Mouse (Mus musculus) heart, embryonic 16.5 days (tissue): Measurements from ENCODE around the gene Ccdc194. TPM values are rescaled to one million over a fixed set of nuclear protein-coding genes. Genes with fewer than 3 reads are reported as not detected.

Source experiments
- ATAC-seq: fragments of 200-750 bp; cut with Nextera tagmentation; replicated peaks from 2 replicates; pipeline ENCODE4 v1.8.0; 2017; ENCODE audit warnings: moderate number of reproducible peaks; ENCODE audit not compliant: insufficient read depth, low FRiP score; ENCODE audit errors: extremely low read depth
- H3K27ac ChIP-seq: fragments of 300-500 bp; sonication (generic); 2 replicates; pipeline ENCODE4 v1.5.1; 2014; ENCODE audit warnings: mild to moderate bottlenecking, low read length, control low read depth, moderate library complexity
- H3K27me3 ChIP-seq: fragments of 300-500 bp; sonication (generic); 2 replicates; pipeline ENCODE4 v1.6.1; 2014; ENCODE audit warnings: low read length, mixed read lengths; ENCODE audit not compliant: control insufficient read depth, insufficient read depth
- H3K36me3 ChIP-seq: fragments of 300-500 bp; sonication (generic); 2 replicates; pipeline ENCODE4 v1.6.1; 2014; ENCODE audit not compliant: control insufficient read depth, insufficient read depth
- H3K4me1 ChIP-seq: fragments of 300-500 bp; sonication (generic); 2 replicates; pipeline ENCODE4 v1.6.1; 2014; ENCODE audit warnings: low read length, mixed read lengths; ENCODE audit not compliant: control insufficient read depth, insufficient read depth
- H3K4me2 ChIP-seq: fragments of 300-500 bp; sonication (generic); 2 replicates; pipeline ENCODE4 v1.6.1; 2014; ENCODE audit warnings: low read depth, mild to moderate bottlenecking, control low read depth, low read length
- H3K4me3 ChIP-seq: fragments of 300-500 bp; sonication (generic); 2 replicates; pipeline ENCODE4 v1.5.1; 2014; ENCODE audit warnings: mild to moderate bottlenecking, control low read depth, low read length
- H3K9ac ChIP-seq: fragments of 300-500 bp; sonication (generic); 2 replicates; pipeline ENCODE4 v1.6.1; 2014; ENCODE audit warnings: low read length, control low read depth
- H3K9me3 ChIP-seq: fragments of 300-500 bp; sonication (generic); replicated peaks from 2 replicates; pipeline ENCODE4 v1.6.1; 2016; ENCODE audit warnings: low read length; ENCODE audit not compliant: control insufficient read depth
- WGBS: fragments of 180-500 bp; shearing (Covaris S2); extraction: QIAGEN DNeasy Blood & Tissue Kit; methylation state at CpG from one replicate; pipeline ENCODE4 v1.1.7; 2014; 5-methylcytosine and 5-hydroxymethylcytosine counted together
- polyA plus RNA-seq: library from polyadenylated mRNA; unstranded; fragments of >200 nt; fragmentation: Nextera tagmentation; extraction: Ambion mirVana; gene quantifications from 2 replicates; pipeline ENCODE4 v1.2.1, GENCODE M21; 2015

The Ccdc194 gene
- 0.29 and 0.54 TPM in 2 replicates for polyA plus RNA-seq

- H3K36me3 ChIP-seq = no peaks in the 10 kb centered on the region
- H3K27ac ChIP-seq = peak within 1 kb of the TSS; percentile 94
- peak within 1 kb of the TSS; percentile 49 for H3K4me2 ChIP-seq
- peaks cover 3% of the 10 kb centered on the region for H3K27me3 ChIP-seq
- no peaks in the 10 kb centered on the region for H3K9me3 ChIP-seq
- H3K4me1 ChIP-seq = peaks cover 27% of the 10 kb centered on the region
- ATAC-seq = no peak
- peak within 1 kb of the TSS; percentile 60 for H3K9ac ChIP-seq
- WGBS = 18% methylated on average over 46 of the region's 46 CpGs
- peak within 1 kb of the TSS; percentile 26 for H3K4me3 ChIP-seq
Observed at GRCm38 (mm10) chr8:71525226-71526050, at the start of gene Ccdc194. Gene Ccdc194 (minus strand): TSS chr8:71525711.

DNA sequence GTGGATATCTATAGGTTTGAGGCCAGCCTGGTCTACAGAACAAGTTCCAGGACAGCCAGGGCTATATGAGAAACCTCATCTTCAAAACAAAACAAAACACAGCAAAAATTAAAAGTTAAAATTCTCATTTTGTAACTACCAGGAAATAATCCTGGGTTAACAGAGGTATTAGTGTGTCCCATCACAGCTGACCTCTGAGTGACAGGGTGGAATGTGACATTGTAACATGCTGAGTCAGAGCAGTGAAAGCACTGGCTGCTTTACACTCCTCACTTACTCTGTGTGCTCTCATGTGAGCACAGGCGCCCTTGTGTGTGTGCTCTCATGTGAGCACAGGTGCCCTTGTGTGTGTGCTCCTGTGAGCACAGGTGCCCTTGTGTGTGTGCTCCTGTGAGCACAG is 49.5 kb upstream of the Ccdc194 start:
- H3K36me3 ChIP-seq = no peaks in the 10 kb centered on the region
- no peak for ATAC-seq
- no peak overlapping the region for H3K9ac ChIP-seq
- WGBS = 35% methylated on average over 1 of the region's 1 CpGs
- H3K4me2 ChIP-seq = no peak overlapping the region
- H3K4me1 ChIP-seq = peaks cover 24% of the 10 kb centered on the region
- H3K9me3 ChIP-seq = no peaks in the 10 kb centered on the region
- no peaks in the 10 kb centered on the region for H3K27me3 ChIP-seq
- no peak overlapping the region for H3K4me3 ChIP-seq
- no peak overlapping the region for H3K27ac ChIP-seq

DNA sequence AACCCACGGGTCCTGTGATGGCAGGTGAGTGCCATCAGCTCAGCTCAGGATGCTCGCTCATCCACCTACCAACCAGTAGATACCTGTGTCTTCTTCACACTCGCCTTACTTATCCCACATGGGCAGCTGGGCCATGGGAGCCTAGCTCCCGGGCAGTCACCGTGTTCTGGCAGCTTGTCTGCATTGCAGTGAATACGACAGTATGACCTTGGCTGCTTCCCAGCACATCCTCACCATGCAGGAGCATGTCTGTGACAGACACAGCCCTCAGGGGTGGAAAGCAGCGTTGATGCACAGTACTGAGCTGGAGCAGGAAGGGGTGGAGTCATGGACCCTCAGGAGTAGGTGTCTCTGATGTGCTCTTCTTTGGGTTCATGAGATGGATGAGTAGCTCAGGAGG is 48.9 kb upstream of the Ccdc194 start:
- 57% methylated on average over 7 of the region's 7 CpGs for WGBS

DNA sequence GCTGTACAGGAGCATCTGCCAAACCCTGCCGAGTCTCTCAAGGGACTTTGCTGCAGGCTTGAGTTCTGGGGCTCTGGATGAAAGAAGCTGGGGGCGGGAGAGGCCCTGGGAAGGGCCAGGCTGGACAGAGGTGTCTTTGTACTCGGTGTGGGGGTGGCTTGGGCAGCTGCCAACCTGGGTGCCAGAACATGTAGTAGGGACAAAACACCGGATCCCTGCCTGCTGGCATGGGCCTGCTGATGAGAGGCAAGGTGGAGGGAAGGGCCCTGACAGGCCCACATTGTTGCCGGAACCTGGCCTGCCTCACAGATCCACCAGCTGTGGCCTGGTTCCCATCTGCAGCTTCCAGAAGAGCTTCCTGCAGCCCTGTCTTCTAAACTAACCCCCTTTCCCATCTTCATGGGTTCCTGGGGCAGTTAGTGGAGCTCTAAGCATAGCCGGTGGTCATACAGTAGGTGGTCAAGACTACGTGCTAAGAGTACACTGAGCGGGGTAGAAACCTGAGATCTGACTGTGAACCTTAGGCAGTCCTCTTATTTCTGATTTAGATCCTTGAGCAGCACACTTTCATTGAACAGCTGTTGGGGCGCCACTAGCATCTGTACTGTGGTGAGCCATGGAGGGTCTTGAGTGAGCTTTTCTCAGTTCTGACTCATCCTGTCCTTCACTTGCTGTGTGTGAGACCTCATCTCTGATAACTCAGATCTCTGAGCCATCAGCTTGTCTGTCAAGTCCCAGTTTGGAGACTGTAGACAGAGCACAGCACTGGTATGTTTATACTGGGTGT is 47.5 kb upstream of the Ccdc194 start:
- Histone ChIP-seq H3K27me3 (no peaks in the 10 kb centered on the region), H3K9me3 (no peaks in the 10 kb centered on the region), H3K4me3 (no peak overlapping the region), H3K36me3 (no peaks in the 10 kb centered on the region), H3K9ac (peak overlapping the region; percentile 30; the same call in 1 of the 2 replicates), H3K4me1 (peaks cover 38% of the 10 kb centered on the region), H3K4me2 (0 out of 2 replicates have a peak overlapping the region, but pooled peaks have one; percentile 10), H3K27ac (0 out of 2 replicates have a peak overlapping the region, but pooled peaks have one; percentile 7)
- ATAC-seq = no peak
- 64% methylated on average over 9 of the region's 9 CpGs for WGBS

More for the DNA sequence above, 48.9 kb upstream of the Ccdc194 start:
- peaks cover 25% of the 10 kb centered on the region for H3K4me1 ChIP-seq
- H3K9ac ChIP-seq = no peak overlapping the region
- H3K27me3 ChIP-seq = no peaks in the 10 kb centered on the region
- H3K4me3 ChIP-seq = no peak overlapping the region
- H3K4me2 ChIP-seq = no peak overlapping the region
- no peaks in the 10 kb centered on the region for H3K36me3 ChIP-seq
- H3K9me3 ChIP-seq = no peaks in the 10 kb centered on the region
- ATAC-seq = no peak
- H3K27ac ChIP-seq = no peak overlapping the region

- 84% methylated on average over 2 of the region's 2 CpGs for WGBS
- H3K36me3 ChIP-seq = no peaks in the 10 kb centered on the region
Observed at GRCm38 (mm10) chr8:71572077-71572476, 46.6 kb upstream of the Ccdc194 start.

GRCm38 (mm10) chr8:71570291-71570954 is 44.9 kb upstream of the Ccdc194 start:
- Histone ChIP-seq H3K4me1 (peaks cover 38% of the 10 kb centered on the region), H3K9ac (peak overlapping the region; percentile 73), H3K27ac (peak overlapping the region; percentile 64), H3K36me3 (no peaks in the 10 kb centered on the region), H3K9me3 (no peaks in the 10 kb centered on the region), H3K27me3 (no peaks in the 10 kb centered on the region), H3K4me3 (peak overlapping the region; percentile 62), H3K4me2 (peak overlapping the region; percentile 96)
- peak; percentile 73 for ATAC-seq
- WGBS = under 1% methylated on average over 41 of the region's 41 CpGs

More at GRCm38 (mm10) chr8:71572077-71572476, 46.6 kb upstream of the Ccdc194 start:
- Histone ChIP-seq H3K9me3 (no peaks in the 10 kb centered on the region), H3K4me3 (no peak overlapping the region), H3K27me3 (no peaks in the 10 kb centered on the region), H3K9ac (no peak overlapping the region), H3K4me2 (no peak overlapping the region), H3K27ac (no peak overlapping the region), H3K4me1 (peaks cover 38% of the 10 kb centered on the region)
- ATAC-seq = no peak

DNA sequence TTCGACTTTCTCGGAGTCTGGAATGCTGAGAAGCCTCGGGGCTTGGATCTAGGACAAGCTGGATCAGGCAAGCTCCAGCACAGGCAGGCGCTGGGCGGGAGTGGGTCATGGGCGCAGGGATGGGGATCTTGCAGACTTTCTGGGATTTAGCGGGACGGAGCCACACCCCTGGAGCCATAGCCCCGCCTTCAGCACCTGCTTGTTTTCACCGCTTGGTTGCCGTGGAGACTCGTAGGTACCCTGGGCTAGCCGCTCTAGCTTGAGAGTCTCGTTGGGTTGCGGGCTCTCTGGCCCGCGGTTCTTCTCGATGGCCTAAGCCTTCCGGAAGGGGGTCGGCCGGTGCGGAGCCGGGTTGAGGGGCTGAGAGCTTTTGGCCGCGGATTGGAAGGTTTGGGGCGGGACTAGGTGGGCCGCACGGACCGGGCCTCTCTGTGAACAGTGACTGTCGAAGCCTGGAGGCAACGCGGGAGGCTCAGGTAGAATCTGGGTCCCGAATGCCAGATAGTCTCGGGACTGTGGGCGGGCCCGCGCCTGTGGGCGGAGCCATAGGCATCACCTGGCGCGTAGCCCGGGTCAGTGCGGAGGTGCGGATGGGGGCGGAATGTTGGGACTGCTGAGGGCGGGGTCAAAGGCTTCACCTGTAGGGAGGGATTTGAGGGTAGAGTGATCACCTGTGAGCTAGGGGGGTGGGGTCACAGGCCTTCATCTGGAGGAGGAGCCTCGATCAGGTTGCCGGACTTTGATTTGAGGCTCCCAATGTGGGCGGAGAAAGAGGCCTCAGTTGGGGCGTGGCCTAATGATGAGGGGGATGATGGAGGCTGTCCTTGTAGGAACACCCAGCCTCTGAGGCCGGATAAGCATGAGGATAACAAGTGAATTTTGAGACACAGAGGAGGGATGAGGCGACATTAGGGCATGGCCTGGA is 44.1 kb upstream of the Ccdc194 start:
- Histone ChIP-seq H3K27ac (peak overlapping the region; percentile 81), H3K9me3 (no peaks in the 10 kb centered on the region), H3K4me1 (peaks cover 37% of the 10 kb centered on the region), H3K4me2 (peak overlapping the region; percentile 96), H3K4me3 (peak overlapping the region; percentile 62), H3K27me3 (no peaks in the 10 kb centered on the region), H3K36me3 (no peaks in the 10 kb centered on the region), H3K9ac (peak overlapping the region; percentile 73)
- ATAC-seq = peak; percentile 50
- WGBS = 3% methylated on average over 51 of the region's 51 CpGs

GRCm38 (mm10) chr8:71568941-71569340 is 43.4 kb upstream of the Ccdc194 start:
- H3K27me3 ChIP-seq = no peaks in the 10 kb centered on the region
- H3K9me3 ChIP-seq = peaks cover 6% of the 10 kb centered on the region
- peaks cover 35% of the 10 kb centered on the region for H3K4me1 ChIP-seq
- H3K4me2 ChIP-seq = peak overlapping the region; percentile 96
- H3K36me3 ChIP-seq = 0 out of 2 replicates have a peak, but pooled peaks cover 2% of the 10 kb centered on the region
- H3K27ac ChIP-seq = peak overlapping the region; percentile 81
- peak overlapping the region; percentile 65 for H3K9ac ChIP-seq
- WGBS = 34% methylated on average over 6 of the region's 6 CpGs
- ATAC-seq = no peak
- H3K4me3 ChIP-seq = peak overlapping the region; percentile 62
